Mouse (Mus musculus) forebrain, embryonic 13.5 days (tissue): ENCODE measurements around the gene Sestd1. TPM values are rescaled to one million over a fixed set of nuclear protein-coding genes. Genes with fewer than 3 reads are reported as not detected.

Experiments used
- ATAC-seq: fragments of 200-750 bp; cut with Nextera tagmentation; 2 replicates; pipeline ENCODE4 v1.8.0; 2017
- H3K27ac ChIP-seq: fragments of 300-500 bp; sonication (generic); 2 replicates; pipeline ENCODE4 v1.5.1; 2015; ENCODE audit warnings: inconsistent platforms, mild to moderate bottlenecking, moderate library complexity
- H3K27me3 ChIP-seq: fragments of 300-500 bp; sonication (generic); 2 replicates; pipeline ENCODE4 v1.6.1; 2015; ENCODE audit warnings: mild to moderate bottlenecking, inconsistent platforms
- H3K36me3 ChIP-seq: fragments of 300-500 bp; sonication (generic); 2 replicates; pipeline ENCODE4 v1.6.1; 2015; ENCODE audit warnings: mild to moderate bottlenecking, inconsistent platforms; ENCODE audit not compliant: poor library complexity, severe bottlenecking
- H3K4me1 ChIP-seq: fragments of 300-500 bp; sonication (generic); 2 replicates; pipeline ENCODE4 v1.6.1; 2015; ENCODE audit warnings: inconsistent platforms
- H3K4me2 ChIP-seq: fragments of 300-500 bp; sonication (generic); 2 replicates; pipeline ENCODE4 v1.6.1; 2015; ENCODE audit warnings: inconsistent platforms, mild to moderate bottlenecking, moderate library complexity
- H3K4me3 ChIP-seq: fragments of 300-500 bp; sonication (generic); 2 replicates; pipeline ENCODE4 v1.5.1; 2015; ENCODE audit warnings: mild to moderate bottlenecking, inconsistent platforms
- H3K9ac ChIP-seq: fragments of 300-500 bp; sonication (generic); 2 replicates; pipeline ENCODE4 v1.6.1; 2015; ENCODE audit warnings: mild to moderate bottlenecking, inconsistent platforms
- H3K9me3 ChIP-seq: fragments of 300-500 bp; sonication (generic); replicated peaks from 2 replicates; pipeline ENCODE4 v1.6.1; 2016; ENCODE audit warnings: inconsistent platforms
- WGBS: fragments of 180-500 bp; shearing (Covaris S2); methylation state at CpG from one replicate; pipeline ENCODE4 v1.1.7; 2015; 5-methylcytosine and 5-hydroxymethylcytosine counted together
- polyA plus RNA-seq: library from polyadenylated mRNA; unstranded; fragments of >200 nt; fragmentation: Nextera tagmentation; extraction: Ambion mirVana; gene quantifications from 2 replicates; pipeline ENCODE4 v1.2.1, GENCODE M21; 2015

The Sestd1 gene
- polyA plus RNA-seq, 1 experiment from 2014 or later, result 27.9 TPM

DNA sequence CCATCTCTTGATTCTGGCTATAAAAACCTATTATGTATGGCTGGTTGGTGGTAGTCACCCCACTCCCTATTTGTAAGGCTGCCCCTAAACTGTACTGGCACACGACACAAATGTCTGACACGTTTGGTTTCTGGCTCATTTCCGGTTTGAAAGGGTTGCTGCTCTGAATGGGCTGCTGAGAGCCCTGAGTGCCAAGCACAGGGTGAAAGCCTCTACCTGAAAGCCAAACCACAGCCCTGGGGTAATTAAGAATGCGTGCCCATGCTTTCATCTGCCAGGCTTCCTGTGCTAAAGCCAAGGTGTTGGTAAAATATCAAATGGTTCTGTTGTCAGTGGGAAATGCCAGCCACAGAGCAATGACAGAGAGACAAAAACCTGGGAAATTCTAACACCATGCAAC is 132.2 kb downstream of the Sestd1 start:
- no peaks in the 10 kb centered on the region for H3K9me3 ChIP-seq
- peak; percentile 68 for ATAC-seq
- 33% methylated on average over 4 of the region's 4 CpGs for WGBS
- H3K4me2 ChIP-seq, result no peak overlapping the region
- no peaks in the 10 kb centered on the region for H3K36me3 ChIP-seq
- H3K4me3 ChIP-seq, result no peak overlapping the region
- H3K27me3 ChIP-seq, result no peaks in the 10 kb centered on the region
- peaks cover 17% of the 10 kb centered on the region for H3K4me1 ChIP-seq
- no peak overlapping the region for H3K27ac ChIP-seq
- no peak overlapping the region for H3K9ac ChIP-seq

- H3K27ac ChIP-seq, result no peak overlapping the region
- H3K9ac ChIP-seq, result no peak overlapping the region
- 76% methylated on average over 2 of the region's 2 CpGs for WGBS
- no peaks in the 10 kb centered on the region for H3K36me3 ChIP-seq
- H3K4me2 ChIP-seq, result no peak overlapping the region
- H3K27me3 ChIP-seq, result no peaks in the 10 kb centered on the region
- H3K4me3 ChIP-seq, result no peak overlapping the region
- peaks cover 17% of the 10 kb centered on the region for H3K4me1 ChIP-seq
- no peaks in the 10 kb centered on the region for H3K9me3 ChIP-seq
- ATAC-seq, result no peak
Observed at GRCm38 (mm10) chr2:77146968-77147367, 133.4 kb downstream of the Sestd1 start.

DNA sequence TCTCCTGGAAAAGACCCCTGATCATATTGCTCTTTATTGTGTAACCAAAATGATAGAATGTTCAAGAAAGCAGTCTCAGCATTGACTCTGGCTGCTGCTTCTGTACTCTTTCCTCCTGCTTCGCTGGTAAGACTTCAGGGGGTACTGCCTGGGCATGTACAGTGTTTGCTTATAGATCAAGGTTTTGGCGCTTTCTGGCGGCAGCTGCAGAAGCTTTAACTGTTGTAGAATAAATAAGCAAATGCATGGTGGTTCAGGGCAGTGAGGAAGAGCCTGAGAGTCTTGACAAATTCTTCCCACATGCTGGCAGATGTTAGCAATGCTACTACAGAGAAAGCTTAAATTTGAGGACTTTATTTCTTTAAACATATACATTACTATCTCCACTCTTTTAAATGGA is 134.1 kb downstream of the Sestd1 start:
- no peak for ATAC-seq
- Histone ChIP-seq H3K4me3 (no peak overlapping the region), H3K4me2 (no peak overlapping the region), H3K4me1 (peaks cover 17% of the 10 kb centered on the region), H3K27ac (no peak overlapping the region), H3K9ac (no peak overlapping the region), H3K36me3 (no peaks in the 10 kb centered on the region), H3K9me3 (no peaks in the 10 kb centered on the region), H3K27me3 (no peaks in the 10 kb centered on the region)
- WGBS, result 80% methylated on average over 3 of the region's 3 CpGs

- H3K4me2 ChIP-seq, result no peak overlapping the region
- H3K9ac ChIP-seq, result no peak overlapping the region
- H3K9me3 ChIP-seq, result no peaks in the 10 kb centered on the region
- peaks cover 5% of the 10 kb centered on the region for H3K4me1 ChIP-seq
- H3K27ac ChIP-seq, result no peak overlapping the region
- no peak overlapping the region for H3K4me3 ChIP-seq
- H3K36me3 ChIP-seq, result no peaks in the 10 kb centered on the region
- ATAC-seq, result no peak
- no peaks in the 10 kb centered on the region for H3K27me3 ChIP-seq
- 76% methylated on average over 6 of the region's 6 CpGs for WGBS
Observed at GRCm38 (mm10) chr2:77143536-77143935, 136.9 kb downstream of the Sestd1 start.

DNA sequence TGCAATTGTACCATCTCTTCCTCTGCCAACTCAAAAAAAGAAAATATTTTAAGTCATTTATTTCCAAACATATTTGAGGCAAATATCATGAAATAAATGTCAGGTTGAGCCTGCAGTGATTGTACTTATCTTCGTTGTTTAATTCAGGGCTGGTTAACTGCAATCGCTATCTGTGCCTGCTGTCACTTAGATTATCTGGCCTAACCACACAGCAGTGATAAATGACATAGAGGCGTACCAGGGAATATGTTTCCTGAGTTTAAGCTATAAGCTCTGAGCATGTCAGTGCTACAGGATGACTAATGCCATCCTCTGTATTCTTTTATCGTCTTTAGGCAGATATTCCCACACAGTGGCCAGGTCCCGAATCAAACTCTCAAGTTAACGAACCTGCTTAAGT is 141.5 kb downstream of the Sestd1 start:
- H3K4me3 ChIP-seq, result no peak overlapping the region
- no peak overlapping the region for H3K27ac ChIP-seq
- H3K27me3 ChIP-seq, result no peaks in the 10 kb centered on the region
- no peak for ATAC-seq
- 90% methylated on average over 6 of the region's 6 CpGs for WGBS
- no peaks in the 10 kb centered on the region for H3K36me3 ChIP-seq
- H3K4me1 ChIP-seq, result no peaks in the 10 kb centered on the region
- no peak overlapping the region for H3K4me2 ChIP-seq
- H3K9ac ChIP-seq, result no peak overlapping the region
- H3K9me3 ChIP-seq, result no peaks in the 10 kb centered on the region

DNA sequence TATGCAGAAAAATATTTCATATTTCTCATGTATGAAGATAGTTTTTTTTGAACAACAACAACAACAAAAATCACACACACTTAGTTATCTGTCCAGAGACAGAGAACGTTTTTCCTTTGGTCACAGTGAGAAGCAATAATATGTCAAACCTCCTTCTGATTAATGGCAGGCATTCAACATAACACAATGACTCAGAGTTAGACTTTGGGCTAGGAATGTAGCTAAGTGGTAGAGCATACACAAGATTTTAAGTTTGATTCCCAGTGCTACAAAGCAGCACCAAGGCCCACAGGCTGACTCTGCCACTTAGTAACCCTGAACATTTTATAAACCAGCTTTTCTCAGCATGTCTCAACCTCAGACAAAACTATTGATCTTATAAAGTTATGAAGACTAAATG is 145.5 kb downstream of the Sestd1 start:
- no peak for ATAC-seq
- H3K27me3 ChIP-seq, result no peaks in the 10 kb centered on the region

GRCm38 (mm10) chr2:77133407-77133806 is 147.0 kb downstream of the Sestd1 start:
- H3K36me3 ChIP-seq, result no peaks in the 10 kb centered on the region
- H3K27ac ChIP-seq, result no peak overlapping the region
- no peak for ATAC-seq
- no peaks in the 10 kb centered on the region for H3K27me3 ChIP-seq
- WGBS, result 95% methylated on average over 1 of the region's 1 CpGs
- no peak overlapping the region for H3K9ac ChIP-seq
- H3K4me1 ChIP-seq, result no peaks in the 10 kb centered on the region
- no peaks in the 10 kb centered on the region for H3K9me3 ChIP-seq
- H3K4me3 ChIP-seq, result no peak overlapping the region
- no peak overlapping the region for H3K4me2 ChIP-seq

More for the DNA sequence above, 145.5 kb downstream of the Sestd1 start:
- no peaks in the 10 kb centered on the region for H3K36me3 ChIP-seq
- no peak overlapping the region for H3K9ac ChIP-seq
- H3K4me3 ChIP-seq, result no peak overlapping the region
- H3K4me1 ChIP-seq, result no peaks in the 10 kb centered on the region
- 77% methylated on average over 1 of the region's 1 CpGs for WGBS
- no peak overlapping the region for H3K4me2 ChIP-seq
- no peak overlapping the region for H3K27ac ChIP-seq
- H3K9me3 ChIP-seq, result no peaks in the 10 kb centered on the region

Other genes starting within 250 kb of the Sestd1 start
- 3.0 and 3.6 TPM in 2 replicates for gene Ccdc141, start 110.0 kb downstream of the Sestd1 start, polyA plus RNA-seq